Mouse (Mus musculus) embryo, embryonic 9.5 days (tissue): ENCODE data around the gene Rnpepl1.

Source experiments
- DNase-seq: peaks from one replicate; pipeline ENCODE4 v3.0.0-alpha.2; 2017; ENCODE audit errors: extremely low spot score

Gene Rnpepl1

GRCm38 (mm10) chr1:92907632-92908360 lies 2.8 kb upstream of the Rnpepl1 start:
- no peak for DNase-seq

DNA sequence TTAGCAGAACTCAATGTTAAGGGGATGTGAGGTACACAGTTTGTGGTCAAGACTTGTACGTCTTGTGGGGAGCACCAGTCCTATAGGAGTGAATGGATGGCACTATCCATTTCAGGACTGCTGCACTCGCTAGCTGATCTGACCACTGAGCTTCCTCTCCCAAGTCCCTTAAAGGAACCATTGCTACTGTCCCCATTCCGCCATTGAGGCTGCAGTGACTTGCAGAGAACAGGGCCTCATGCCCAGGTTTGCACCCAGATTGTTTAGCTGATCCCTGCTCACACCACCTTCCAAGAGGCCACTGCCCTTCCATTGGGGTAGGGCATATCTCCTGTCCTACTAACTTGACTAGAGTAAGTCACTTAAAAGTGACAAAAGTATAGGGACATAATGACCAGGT lies 1.9 kb upstream of the Rnpepl1 start:
- DNase-seq, result no peak

DNA sequence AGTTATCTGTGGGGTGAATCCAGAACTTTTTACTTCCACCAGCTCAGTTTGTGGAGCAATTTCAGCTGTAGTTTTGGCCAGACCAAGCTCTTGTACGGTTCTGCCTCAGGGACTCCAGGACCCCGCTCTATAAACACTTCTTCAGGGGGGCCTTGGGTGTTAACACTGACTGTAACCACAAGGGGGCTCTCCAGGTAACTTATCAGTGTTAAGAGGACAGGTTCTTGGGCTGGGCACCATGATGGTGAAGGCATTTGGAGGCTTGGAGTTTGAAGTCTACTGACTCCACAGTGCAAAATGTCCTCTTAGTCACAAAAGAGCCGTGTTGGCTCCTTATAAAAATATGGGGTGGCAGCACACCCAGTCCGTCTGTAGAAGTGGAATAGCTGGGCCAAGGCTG lies 1.5 kb upstream of the Rnpepl1 start:
- DNase-seq, result peak; percentile 28

- DNase-seq, result peak; percentile 47
These were observed 540 bp downstream of the Rnpepl1 start for GRCm38 (mm10) chr1:92910925-92911720.

DNA sequence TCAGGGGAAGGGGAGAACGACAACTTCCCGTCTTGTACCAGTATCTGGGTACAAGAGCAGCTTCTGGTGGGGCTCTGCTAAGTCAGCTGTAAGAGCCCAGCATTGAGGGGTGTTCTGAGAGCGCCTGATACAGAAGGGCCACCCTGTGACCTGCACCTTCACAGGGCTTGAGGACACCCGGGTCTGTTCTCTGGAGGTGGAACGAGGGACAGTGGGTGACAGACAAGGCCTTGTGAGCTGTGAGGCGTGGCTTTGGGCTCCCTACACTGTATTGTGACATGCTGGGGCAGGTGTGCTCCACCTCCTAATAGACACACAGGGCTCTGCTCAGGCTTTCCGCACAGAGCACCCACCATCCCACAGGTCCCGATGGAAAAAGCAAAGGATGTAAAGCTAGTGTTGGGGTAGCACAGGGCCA lies 1.1 kb downstream of the Rnpepl1 start:
- no peak for DNase-seq

GRCm38 (mm10) chr1:92912286-92912685 lies 1.7 kb downstream of the Rnpepl1 start:
- DNase-seq, result no peak

- no peak for DNase-seq
These were observed 3.7 kb downstream of the Rnpepl1 start for GRCm38 (mm10) chr1:92914239-92914638.

- no peak for DNase-seq
These were observed 4.4 kb downstream of the Rnpepl1 start for GRCm38 (mm10) chr1:92914993-92915392.

DNA sequence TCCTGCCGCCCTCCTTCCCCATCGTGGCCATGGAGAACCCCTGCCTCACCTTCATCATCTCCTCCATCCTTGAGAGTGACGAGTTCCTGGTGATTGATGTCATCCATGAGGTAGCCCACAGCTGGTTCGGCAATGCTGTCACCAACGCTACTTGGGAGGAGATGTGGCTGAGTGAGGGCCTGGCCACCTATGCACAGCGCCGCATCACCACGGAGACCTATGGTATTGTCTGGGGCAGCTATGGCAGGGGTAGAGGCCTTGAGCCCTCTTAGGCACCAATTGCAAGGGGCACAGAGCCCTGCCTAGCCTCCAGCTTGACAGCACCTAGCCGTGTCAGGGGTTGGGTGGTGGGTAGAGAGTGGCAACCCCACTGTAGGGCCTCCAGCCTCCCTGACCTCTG lies 6.1 kb downstream of the Rnpepl1 start:
- DNase-seq, result no peak

- no peak for DNase-seq
These were observed 8.6 kb downstream of the Rnpepl1 start for GRCm38 (mm10) chr1:92919151-92919550.

DNA sequence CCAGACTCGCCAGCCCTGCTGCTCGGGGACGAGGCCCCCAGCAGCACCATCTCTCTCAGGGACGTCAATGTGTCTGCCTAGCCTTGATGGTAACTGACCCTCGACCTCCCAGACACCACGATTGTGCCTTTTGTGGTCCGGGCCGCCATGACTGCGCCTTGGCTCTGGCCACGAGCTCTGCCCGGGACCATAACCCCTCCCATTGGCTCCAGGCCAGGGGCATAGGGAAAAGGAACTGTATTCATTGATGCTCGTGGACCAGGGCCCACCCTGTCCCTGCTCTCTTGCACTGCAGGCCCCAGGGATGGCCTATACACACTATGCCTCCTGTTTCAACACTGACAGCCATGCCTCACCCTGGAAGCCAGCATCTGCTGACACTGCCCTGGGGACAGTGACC lies 9.2 kb downstream of the Rnpepl1 start:
- no peak for DNase-seq

- DNase-seq, result no peak
These were observed 10.1 kb downstream of the Rnpepl1 start for GRCm38 (mm10) chr1:92920474-92921200.

- DNase-seq, result no peak
These were observed 10.9 kb downstream of the Rnpepl1 start for GRCm38 (mm10) chr1:92921496-92921895.

- DNase-seq, result no peak
These were observed 19.7 kb downstream of the Rnpepl1 start for GRCm38 (mm10) chr1:92930171-92930706.

- no peak for DNase-seq
These were observed 23.0 kb downstream of the Rnpepl1 start for GRCm38 (mm10) chr1:92933611-92934010.

GRCm38 (mm10) chr1:92934182-92934827 lies 23.7 kb downstream of the Rnpepl1 start, which contains the start of gene Capn10:
Gene Capn10, plus strand, starts transcription at chr1:92934376.
- DNase-seq, result peak; percentile 94

DNA sequence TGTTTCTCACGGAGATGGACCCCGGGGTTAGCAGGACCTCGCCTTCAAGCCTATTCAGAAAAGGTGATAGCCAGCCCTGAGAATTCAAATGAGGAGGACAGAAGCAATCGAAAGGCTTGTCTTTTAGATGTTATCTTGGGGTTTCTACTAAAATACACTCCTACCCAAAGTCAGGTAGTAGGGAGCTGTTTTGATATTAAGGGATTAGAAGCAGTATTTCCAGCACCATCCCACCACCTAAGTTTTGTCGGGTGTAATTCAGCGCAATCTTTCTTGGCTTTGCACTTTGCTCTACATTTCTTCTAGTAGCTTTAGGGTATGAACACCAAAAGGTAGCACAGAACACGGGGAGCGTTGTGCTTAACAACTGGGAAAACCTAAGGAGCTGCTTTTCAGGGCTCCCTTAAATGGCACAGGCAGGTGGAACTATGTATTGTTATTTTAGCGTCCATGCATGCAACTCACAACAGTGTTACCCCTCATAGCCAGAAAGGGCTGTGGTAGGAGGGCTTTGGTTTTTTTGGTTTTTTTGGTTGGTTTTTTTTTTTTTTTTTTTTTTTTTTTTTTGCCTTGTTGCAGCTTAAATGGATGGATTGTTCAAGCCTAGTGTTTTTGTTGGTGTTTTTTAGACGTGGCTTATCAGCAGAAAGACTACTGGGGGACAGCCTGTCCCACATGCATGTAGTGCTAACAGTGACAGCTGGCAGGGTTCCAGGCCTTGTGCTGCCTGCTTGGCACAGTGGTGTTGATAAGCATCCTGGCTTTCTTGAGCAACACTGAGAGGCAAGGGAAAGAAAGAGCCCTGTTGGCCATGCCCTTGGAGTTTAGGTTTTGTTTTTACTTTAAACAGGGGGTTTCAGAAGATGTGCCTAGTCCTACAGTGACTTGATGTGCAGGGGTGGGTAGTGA lies 24.7 kb downstream of the Rnpepl1 start:
- no peak for DNase-seq

DNA sequence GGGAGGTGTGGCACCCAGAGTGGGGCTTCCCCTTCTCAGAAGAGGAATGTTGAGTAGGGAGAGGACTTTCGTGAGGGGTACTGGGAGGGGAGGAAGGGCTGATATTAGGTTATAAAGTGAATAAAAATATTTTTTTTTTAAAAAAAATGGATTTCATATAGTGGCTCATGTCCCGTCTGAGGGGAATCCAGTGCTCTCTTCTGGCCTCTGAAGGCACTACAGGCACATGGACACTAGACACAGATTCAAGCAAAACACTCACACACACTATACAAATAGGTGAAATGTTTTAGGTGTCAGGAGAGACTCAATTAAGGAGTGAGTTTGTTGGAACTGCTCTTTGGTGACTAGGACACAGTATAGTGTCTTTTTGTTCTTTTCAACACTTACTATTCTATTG lies 25.4 kb downstream of the Rnpepl1 start:
- DNase-seq, result no peak

- DNase-seq, result no peak
These were observed 25.9 kb downstream of the Rnpepl1 start for GRCm38 (mm10) chr1:92936467-92936866.

DNA sequence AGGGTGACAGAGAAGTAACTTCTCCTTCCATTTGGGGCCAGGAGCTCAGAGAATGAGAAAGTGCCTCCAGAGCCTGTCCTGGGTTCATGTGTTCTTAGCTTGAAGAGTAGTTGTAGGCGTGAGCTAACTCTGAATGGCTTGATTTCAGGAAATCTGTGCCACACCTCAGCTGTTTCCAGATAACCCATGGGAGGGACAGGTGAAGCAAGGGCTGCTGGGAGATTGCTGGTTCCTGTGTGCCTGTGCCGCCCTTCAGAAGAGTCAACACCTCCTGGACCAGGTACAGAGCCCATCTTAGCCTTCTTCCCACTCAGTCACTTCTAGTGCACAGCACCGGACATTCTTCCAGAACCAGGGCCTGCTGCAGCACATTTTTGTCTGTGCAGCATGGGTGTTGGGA lies 27.2 kb downstream of the Rnpepl1 start:
- DNase-seq, result no peak

DNA sequence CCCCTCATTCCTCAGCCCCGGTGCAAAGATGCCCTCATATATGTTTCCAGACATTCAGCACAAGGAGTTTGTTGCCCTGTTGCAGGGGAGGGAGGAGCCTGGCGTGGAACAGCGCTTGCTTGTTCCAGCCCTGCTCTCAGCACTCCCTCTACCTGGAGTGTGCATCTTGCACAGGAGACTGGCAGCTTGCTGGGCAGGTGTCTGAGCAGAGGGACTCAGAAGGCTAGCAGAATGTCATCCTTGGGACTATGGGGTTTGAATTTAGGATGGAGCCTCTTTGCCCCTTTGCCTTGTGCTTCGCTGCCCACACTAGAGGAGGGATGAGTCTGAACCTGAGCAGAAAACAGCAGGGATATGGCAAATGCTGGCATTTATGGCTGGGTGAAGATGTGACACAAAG lies 29.2 kb downstream of the Rnpepl1 start:
- no peak for DNase-seq
